Mouse (Mus musculus) testis, adult 2 months (tissue): ENCODE data around the gene Gm20388. TPM values are rescaled to one million over a fixed set of nuclear protein-coding genes. Genes with fewer than 3 reads are reported as not detected.
A peak's percentile ranks its signal among the peaks of the same experiment; 100 is the strongest.

ENCODE experiments used
- H3K27ac ChIP-seq: fragments of 200-500 bp; 2 replicates; pipeline ENCODE4 v1.5.1; 2012; ENCODE audit warnings: low read depth, low read length; ENCODE audit not compliant: control insufficient read depth, insufficient read depth
- H3K27me3 ChIP-seq: fragments of 200-500 bp; 2 replicates; pipeline ENCODE4 v1.6.1; 2012; ENCODE audit warnings: mild to moderate bottlenecking, low read length, moderate library complexity; ENCODE audit not compliant: control insufficient read depth, insufficient read depth
- H3K36me3 ChIP-seq: fragments of 200-500 bp; 2 replicates; pipeline ENCODE4 v1.6.1; 2012; ENCODE audit warnings: mild to moderate bottlenecking, low read length; ENCODE audit not compliant: control insufficient read depth, insufficient read depth
- H3K4me1 ChIP-seq: fragments of 200-500 bp; 2 replicates; pipeline ENCODE4 v1.6.1; 2012; ENCODE audit warnings: low read length; ENCODE audit not compliant: control insufficient read depth, insufficient read depth
- H3K4me3 ChIP-seq: fragments of 200-500 bp; 2 replicates; pipeline ENCODE4 v1.5.1; 2012; ENCODE audit warnings: low read depth, mild to moderate bottlenecking, low read length, moderate library complexity, mixed read lengths; ENCODE audit not compliant: control insufficient read depth
- CTCF ChIP-seq: fragments of 200-500 bp; IDR thresholded peaks from 2 replicates; pipeline ENCODE4 v1.5.1; 2012; ENCODE audit warnings: low read depth, mild to moderate bottlenecking, inconsistent platforms, low read length, moderate library complexity; ENCODE audit not compliant: control insufficient read depth, insufficient read depth, insufficient replicate concordance
- POLR2A ChIP-seq: fragments of 200-500 bp; IDR thresholded peaks from 2 replicates; pipeline ENCODE4 v1.6.1; 2012; ENCODE audit warnings: low read depth, mild to moderate bottlenecking, inconsistent platforms, low read length, moderate library complexity; ENCODE audit not compliant: control insufficient read depth
- polyA plus RNA-seq: library from polyadenylated mRNA; depleted of rRNA; stranded (reverse); fragments of >200 nt; gene quantifications from 2 replicates; pipeline ENCODE4 v1.2.3, GENCODE M21; 2012

The Gm20388 gene
- polyA plus RNA-seq, 1 experiment, result 5.6 TPM

- Histone ChIP-seq H3K36me3 (no peaks in the 10 kb centered on the region), H3K27ac (no peak overlapping the region), H3K27me3 (no peaks in the 10 kb centered on the region), H3K4me1 (peaks cover 10% of the 10 kb centered on the region), H3K4me3 (no peak overlapping the region)
- no peak for TF ChIP-seq POLR2A
- no peak for TF ChIP-seq CTCF
Observed at GRCm38 (mm10) chr8:120224521-120225420, 314.1 kb downstream of the Gm20388 start.

DNA sequence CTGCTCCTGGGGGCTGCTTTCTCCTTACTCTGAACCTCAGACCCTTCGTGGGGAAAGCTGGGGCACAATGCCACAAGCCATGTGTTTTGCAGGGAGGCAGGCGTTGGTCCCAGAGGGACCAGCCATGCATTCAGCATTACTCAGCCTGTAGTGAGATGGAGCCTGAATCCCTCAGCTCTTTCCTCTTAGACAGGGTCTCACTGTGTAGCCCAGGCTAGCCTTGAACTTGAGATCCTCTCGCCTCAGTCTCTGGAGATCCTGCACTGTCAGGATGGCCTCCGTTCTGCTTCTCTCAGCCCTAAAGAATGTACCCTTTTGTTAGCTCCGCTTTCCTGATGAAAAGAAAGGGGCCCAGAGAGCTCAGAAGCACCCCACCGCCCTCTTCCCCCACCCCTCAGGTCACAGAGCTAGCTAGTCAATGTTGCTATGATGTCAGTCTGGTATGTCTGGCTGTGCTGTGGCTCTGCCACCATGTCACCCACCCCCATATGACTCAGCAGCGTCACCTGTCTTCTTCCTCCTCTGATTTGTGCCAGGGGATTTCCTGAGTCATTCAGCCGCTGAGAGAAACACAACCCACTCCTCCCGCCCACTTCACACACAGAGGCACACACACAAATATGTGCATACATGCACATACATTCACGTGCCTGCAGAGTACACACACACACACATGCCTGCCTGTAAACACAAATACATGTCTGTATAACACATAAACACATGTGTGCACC lies 314.9 kb downstream of the Gm20388 start:
- H3K4me1 ChIP-seq, result peaks cover 12% of the 10 kb centered on the region
- H3K27me3 ChIP-seq, result no peaks in the 10 kb centered on the region
- no peaks in the 10 kb centered on the region for H3K36me3 ChIP-seq
- H3K4me3 ChIP-seq, result no peak overlapping the region
- no peak for TF ChIP-seq POLR2A
- no peak for TF ChIP-seq CTCF
- H3K27ac ChIP-seq, result 0 out of 2 replicates have a peak overlapping the region, but pooled peaks have one; percentile 9

DNA sequence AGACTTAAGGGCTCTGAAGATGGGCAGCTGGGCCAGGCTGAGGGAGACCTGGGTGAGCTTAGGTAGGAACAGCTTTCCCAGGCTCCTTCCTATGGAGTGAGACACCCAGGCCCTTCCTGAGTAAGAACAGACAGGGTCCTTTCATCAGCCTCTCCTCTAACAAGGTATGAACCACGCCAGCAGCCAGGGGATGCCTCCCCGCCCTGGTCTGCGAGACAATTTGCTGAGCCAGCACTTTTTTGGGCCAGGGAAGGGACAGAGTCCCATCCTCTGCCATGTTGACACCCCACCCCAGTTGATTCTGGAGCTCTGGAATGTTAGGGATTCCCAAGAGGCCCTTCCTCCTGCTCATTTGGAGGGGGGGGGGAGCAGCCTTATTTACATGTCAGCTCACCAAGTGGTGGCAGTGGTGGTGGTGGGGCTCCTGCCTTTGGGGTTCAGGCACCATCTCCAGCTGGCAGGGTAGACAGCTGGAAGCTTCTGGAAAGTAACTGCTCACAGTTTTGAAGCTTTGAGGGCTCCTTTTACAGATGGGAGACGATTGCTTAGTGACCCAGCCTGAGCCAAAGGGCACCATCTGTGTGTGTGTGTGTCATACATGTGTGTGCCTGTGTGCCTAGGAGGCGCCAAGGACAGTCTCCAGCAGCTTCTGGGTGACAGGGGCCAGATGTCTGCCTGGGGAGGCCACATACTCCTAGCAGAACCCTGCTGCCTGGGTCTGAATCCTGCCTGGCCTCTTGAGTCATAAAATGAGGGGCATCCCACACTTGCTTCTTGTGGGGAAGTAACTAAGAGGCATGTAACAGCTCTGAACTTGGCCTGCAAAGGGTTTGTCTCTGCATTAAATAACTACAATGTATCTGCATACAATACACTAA lies 316.3 kb downstream of the Gm20388 start:
- Histone ChIP-seq H3K27me3 (no peaks in the 10 kb centered on the region), H3K4me3 (no peak overlapping the region)

GRCm38 (mm10) chr8:120227578-120227876 lies 316.9 kb downstream of the Gm20388 start:
- Histone ChIP-seq H3K36me3 (no peaks in the 10 kb centered on the region), H3K4me1 (peaks cover 12% of the 10 kb centered on the region), H3K4me3 (no peak overlapping the region), H3K27ac (no peak overlapping the region), H3K27me3 (no peaks in the 10 kb centered on the region)
- TF ChIP-seq POLR2A (no peak), CTCF (no peak)

More for the DNA sequence above, 316.3 kb downstream of the Gm20388 start:
- no peak overlapping the region for H3K27ac ChIP-seq
- H3K4me1 ChIP-seq, result peaks cover 12% of the 10 kb centered on the region
- no peak for TF ChIP-seq CTCF
- TF ChIP-seq POLR2A, result no peak
- H3K36me3 ChIP-seq, result no peaks in the 10 kb centered on the region

DNA sequence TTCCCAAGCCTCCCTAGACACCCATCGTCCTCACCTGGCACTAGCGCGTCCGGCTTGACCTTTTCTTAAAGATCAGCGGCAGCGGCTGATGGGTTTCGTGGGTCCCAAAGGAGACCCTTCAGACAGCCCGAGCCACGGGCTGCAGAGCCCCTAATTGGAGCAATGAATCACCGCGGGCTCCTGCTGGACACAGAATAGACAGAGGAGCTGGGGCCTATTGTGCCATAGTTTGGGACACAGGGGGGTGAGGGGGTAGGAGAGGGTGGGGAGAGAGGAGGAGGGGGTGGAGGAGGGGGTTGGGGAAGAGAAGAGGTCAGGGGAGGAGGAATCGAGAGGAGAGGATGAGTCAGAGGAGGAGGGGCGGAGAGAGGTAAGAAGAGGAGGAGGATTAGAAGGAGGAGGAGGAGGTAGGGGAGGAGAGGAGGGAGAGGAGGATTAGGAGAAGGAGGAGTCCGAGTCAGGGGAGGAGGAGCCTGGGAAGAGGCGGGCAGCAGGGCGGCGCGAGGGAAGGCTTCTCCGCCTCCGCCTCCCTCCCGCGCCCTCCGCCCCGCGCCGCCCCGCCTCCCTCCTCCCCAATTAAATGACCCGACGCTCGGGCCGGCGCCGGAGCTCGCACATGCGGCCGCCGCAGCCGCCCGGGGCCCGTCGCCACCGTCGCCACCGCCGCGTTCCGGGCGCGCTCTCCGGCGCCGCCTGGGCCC lies 317.4 kb downstream of the Gm20388 start, which contains the start of gene Gse1:
TSS of gene Gse1 (plus strand) at position 566 of the 701 bp plus-strand sequence.
- Histone ChIP-seq H3K27me3 (no peaks in the 10 kb centered on the region), H3K36me3 (no peaks in the 10 kb centered on the region), H3K27ac (no peak within 1 kb of the TSS), H3K4me3 (peak within 1 kb of the TSS; percentile 71), H3K4me1 (peaks cover 12% of the 10 kb centered on the region)
- TF ChIP-seq CTCF, result no peak
- no peak for TF ChIP-seq POLR2A

GRCm38 (mm10) chr8:120228781-120229573 lies 318.3 kb downstream of the Gm20388 start:
- Histone ChIP-seq H3K4me3 (peak overlapping the region; percentile 71), H3K4me1 (peaks cover 12% of the 10 kb centered on the region), H3K27ac (no peak overlapping the region)

More at GRCm38 (mm10) chr8:120228781-120229573, 318.3 kb downstream of the Gm20388 start:
- no peaks in the 10 kb centered on the region for H3K27me3 ChIP-seq
- no peaks in the 10 kb centered on the region for H3K36me3 ChIP-seq
- TF ChIP-seq POLR2A (no peak), CTCF (no peak)
